Mouse (Mus musculus): ENCODE measurements around the gene Myo1d. TPM values are rescaled to one million over a fixed set of nuclear protein-coding genes. Genes with fewer than 3 reads are reported as not detected.

Myo1d gene
- polyA plus RNA-seq, 1 experiment from 2014 or later: 21.6 TPM

- no peaks in the 10 kb centered on the region for H3K27me3 ChIP-seq (ENCODE audit: control insufficient read depth, insufficient read depth, low read length)
- TF ChIP-seq EP300 (optimal IDR thresholded peaks at IDR 0.05) (no peak), CTCF (IDR thresholded peaks at IDR 0.05; ENCODE audit: low read depth) (no peak)
- H3K9ac ChIP-seq (ENCODE audit: low read length): no peak overlapping the region
Observed at GRCm38 (mm10) chr11:80815354-80815753, 35.5 kb upstream of the Myo1d start.

GRCm38 (mm10) chr11:80811156-80811555 lies 31.3 kb upstream of the Myo1d start:
- H3K9me3 ChIP-seq (ENCODE audit: control insufficient read depth, low read length): no peaks in the 10 kb centered on the region
- peak overlapping the region; percentile 95 for H3K4me2 ChIP-seq (replicated peaks; ENCODE audit: low read depth)
- TF ChIP-seq EP300 (optimal IDR thresholded peaks at IDR 0.05) (no peak), CTCF (IDR thresholded peaks at IDR 0.05; ENCODE audit: low read depth) (no peak)
- ATAC-seq (ENCODE audit: low FRiP score, low TSS enrichment): no peak
- H3K4me1 ChIP-seq (replicated peaks; ENCODE audit: control insufficient read depth, insufficient read depth): peaks cover 3% of the 10 kb centered on the region; the same call in 1 of the 2 replicates
- WGBS: 15% methylated on average over 5 of the region's 5 CpGs
- no peak overlapping the region; the same call in 1 of the 2 replicates for H3K27ac ChIP-seq (replicated peaks)
- DNase-seq (ENCODE audit: low spot score): no peak
- H3K9ac ChIP-seq (ENCODE audit: low read length): peak overlapping the region; percentile 72
- H3K4me3 ChIP-seq (ENCODE audit: low read depth, low read length): peak overlapping the region; percentile 53
- no peaks in the 10 kb centered on the region for H3K36me3 ChIP-seq (ENCODE audit: control insufficient read depth, insufficient read depth, low read length)
- no peaks in the 10 kb centered on the region for H3K27me3 ChIP-seq (ENCODE audit: control insufficient read depth, insufficient read depth, low read length)

More at GRCm38 (mm10) chr11:80815354-80815753, 35.5 kb upstream of the Myo1d start:
- DNase-seq (ENCODE audit: low spot score) (no peak), ATAC-seq (ENCODE audit: low FRiP score, low TSS enrichment) (no peak)
- no peak overlapping the region for H3K27ac ChIP-seq (replicated peaks)
- H3K9me3 ChIP-seq (ENCODE audit: control insufficient read depth, low read length): no peaks in the 10 kb centered on the region
- WGBS: 82% methylated on average over 7 of the region's 7 CpGs
- H3K4me1 ChIP-seq (replicated peaks; ENCODE audit: control insufficient read depth, insufficient read depth): peaks cover 3% of the 10 kb centered on the region; the same call in 1 of the 2 replicates
- H3K36me3 ChIP-seq (ENCODE audit: control insufficient read depth, insufficient read depth, low read length): no peaks in the 10 kb centered on the region
- H3K4me2 ChIP-seq (replicated peaks; ENCODE audit: low read depth): no peak overlapping the region
- no peak overlapping the region for H3K4me3 ChIP-seq (ENCODE audit: low read depth, low read length)

GRCm38 (mm10) chr11:80809993-80810821 lies 30.4 kb upstream of the Myo1d start, which contains the start of gene Tmem98:
Gene Tmem98 (plus strand): TSS chr11:80810175.
- H3K27me3 ChIP-seq (ENCODE audit: control insufficient read depth, insufficient read depth, low read length): no peaks in the 10 kb centered on the region
- H3K9me3 ChIP-seq (ENCODE audit: control insufficient read depth, low read length): no peaks in the 10 kb centered on the region
- TF ChIP-seq CTCF (IDR thresholded peaks at IDR 0.05; ENCODE audit: low read depth) (no peak), EP300 (optimal IDR thresholded peaks at IDR 0.05) (no peak)
- H3K4me3 ChIP-seq (ENCODE audit: low read depth, low read length): peak within 1 kb of the TSS; percentile 53
- H3K9ac ChIP-seq (ENCODE audit: low read length): peak within 1 kb of the TSS; percentile 72
- peak; percentile 81 for DNase-seq (ENCODE audit: low spot score)
- peaks cover 3% of the 10 kb centered on the region; the same call in 1 of the 2 replicates for H3K4me1 ChIP-seq (replicated peaks; ENCODE audit: control insufficient read depth, insufficient read depth)
- H3K36me3 ChIP-seq (ENCODE audit: control insufficient read depth, insufficient read depth, low read length): no peaks in the 10 kb centered on the region
- 1% methylated on average over 37 of the region's 54 CpGs for WGBS
- peak within 1 kb of the TSS; percentile 95 for H3K4me2 ChIP-seq (replicated peaks; ENCODE audit: low read depth)
- ATAC-seq (ENCODE audit: low FRiP score, low TSS enrichment): peak; percentile 75
- H3K27ac ChIP-seq (replicated peaks): peak within 1 kb of the TSS; percentile 89

GRCm38 (mm10) chr11:80809666-80809992 lies 29.8 kb upstream of the Myo1d start:
- H3K4me3 ChIP-seq (ENCODE audit: low read depth, low read length): peak overlapping the region; percentile 53
- H3K9me3 ChIP-seq (ENCODE audit: control insufficient read depth, low read length): no peaks in the 10 kb centered on the region
- peaks cover 3% of the 10 kb centered on the region; the same call in 1 of the 2 replicates for H3K4me1 ChIP-seq (replicated peaks; ENCODE audit: control insufficient read depth, insufficient read depth)
- DNase-seq (ENCODE audit: low spot score) (no peak), ATAC-seq (ENCODE audit: low FRiP score, low TSS enrichment) (0 out of 2 replicates have a peak, but pooled peaks have one; percentile 1)
- peak overlapping the region; percentile 89 for H3K27ac ChIP-seq (replicated peaks)
- peak overlapping the region; percentile 95 for H3K4me2 ChIP-seq (replicated peaks; ENCODE audit: low read depth)
- WGBS: 12% methylated on average over 5 of the region's 6 CpGs
- H3K36me3 ChIP-seq (ENCODE audit: control insufficient read depth, insufficient read depth, low read length): no peaks in the 10 kb centered on the region
- no peaks in the 10 kb centered on the region for H3K27me3 ChIP-seq (ENCODE audit: control insufficient read depth, insufficient read depth, low read length)
- H3K9ac ChIP-seq (ENCODE audit: low read length): peak overlapping the region; percentile 72
- TF ChIP-seq CTCF (IDR thresholded peaks at IDR 0.05; ENCODE audit: low read depth): no peak
- TF ChIP-seq EP300 (optimal IDR thresholded peaks at IDR 0.05): no peak

GRCm38 (mm10) chr11:80808551-80809070 lies 28.8 kb upstream of the Myo1d start:
- TF ChIP-seq EP300 (optimal IDR thresholded peaks at IDR 0.05): no peak
- peak; percentile 61 for TF ChIP-seq CTCF (IDR thresholded peaks at IDR 0.05; ENCODE audit: low read depth)
- WGBS: 43% methylated on average over 6 of the region's 6 CpGs
- Histone ChIP-seq H3K4me3 (ENCODE audit: low read depth, low read length) (no peak overlapping the region), H3K9ac (ENCODE audit: low read length) (no peak overlapping the region), H3K4me2 (replicated peaks; ENCODE audit: low read depth) (no peak overlapping the region), H3K36me3 (ENCODE audit: control insufficient read depth, insufficient read depth, low read length) (no peaks in the 10 kb centered on the region), H3K27me3 (ENCODE audit: control insufficient read depth, insufficient read depth, low read length) (no peaks in the 10 kb centered on the region), H3K9me3 (ENCODE audit: control insufficient read depth, low read length) (no peaks in the 10 kb centered on the region), H3K27ac (replicated peaks) (peak overlapping the region; percentile 13; the same call in 1 of the 2 replicates), H3K4me1 (replicated peaks; ENCODE audit: control insufficient read depth, insufficient read depth) (peaks cover 3% of the 10 kb centered on the region; the same call in 1 of the 2 replicates)
- ATAC-seq (ENCODE audit: low FRiP score, low TSS enrichment): peak; percentile 63
- DNase-seq (ENCODE audit: low spot score): peak; percentile 53
